Mouse (Mus musculus) heart, adult 9 months (tissue): ENCODE measurements at regions not wholly inside any gene's neighbourhood (a gene's known extent, or its start where the extent isn't known, plus 50 kb on each side); places are given as distances from the start of the nearest gene placed in this dataset.
A peak's percentile ranks its signal among the peaks of the same experiment; 100 is the strongest.

Experiments
- DNase-seq, 2 experiments: peaks; one replicate each; pipeline ENCODE4 v3.0.0; 2022; ENCODE audit warnings: low spot score in 2 of 2

- DNase-seq: no peak
These were observed 372.1 kb upstream of the Man1a start for GRCm38 (mm10) chr10:54448352-54449043.

DNA sequence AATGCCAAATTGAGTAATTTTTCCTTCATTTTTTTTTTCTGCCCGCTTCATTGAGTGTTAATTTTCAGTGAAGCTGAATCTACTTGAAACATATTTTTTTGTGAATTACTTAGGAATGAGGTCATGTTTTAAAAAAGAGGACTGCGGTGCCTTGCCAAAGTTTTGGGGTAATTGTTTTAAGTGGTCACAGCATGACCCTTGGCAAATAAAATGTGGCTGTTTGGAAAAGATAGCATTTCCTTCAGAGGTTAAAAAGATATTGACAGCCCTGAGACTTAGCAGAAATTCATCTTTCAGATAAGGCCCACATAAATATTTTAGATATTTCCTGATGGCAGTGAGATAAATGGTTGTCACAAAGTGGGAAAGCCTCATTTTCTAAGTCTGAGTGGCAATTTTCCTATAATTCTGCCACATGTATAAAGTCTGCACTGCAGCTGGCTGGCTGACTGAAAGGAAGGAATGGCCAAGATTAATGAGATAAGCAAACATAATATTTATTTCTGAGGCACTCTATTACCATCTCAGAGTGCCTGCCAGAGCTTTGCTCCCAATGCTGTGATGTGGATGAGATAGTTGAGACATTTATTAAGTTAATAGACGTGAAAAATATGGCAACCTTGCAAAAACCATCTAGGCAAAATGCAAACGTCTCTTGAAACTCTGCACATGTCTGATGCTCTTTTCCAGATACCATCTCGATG is 327.0 kb upstream of the Man1a start:
- DNase-seq: peak; percentile 3 to 21

DNA sequence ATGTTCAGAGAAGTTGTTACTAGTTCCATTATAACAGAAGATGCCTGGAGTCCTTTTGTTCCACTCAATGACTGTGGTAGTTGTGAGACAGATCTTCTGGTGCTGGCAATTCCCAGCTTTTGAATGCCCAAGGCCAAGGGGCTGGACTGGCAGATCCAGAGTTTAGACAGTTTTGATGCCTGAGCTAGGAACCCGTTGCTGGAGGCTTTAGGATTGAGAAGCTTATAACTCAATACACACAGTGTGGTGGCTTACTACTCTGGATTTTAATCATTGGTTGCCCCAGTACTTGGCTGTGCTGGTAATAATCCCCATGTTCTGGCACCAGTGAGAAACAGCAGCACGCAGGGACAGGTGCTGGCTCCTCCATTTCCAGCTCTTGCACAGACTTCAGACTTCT is 307.3 kb upstream of the Man1a start:
- DNase-seq: no peak

- DNase-seq: no peak
These were observed 305.1 kb upstream of the Man1a start for GRCm38 (mm10) chr10:54381530-54381929.

DNA sequence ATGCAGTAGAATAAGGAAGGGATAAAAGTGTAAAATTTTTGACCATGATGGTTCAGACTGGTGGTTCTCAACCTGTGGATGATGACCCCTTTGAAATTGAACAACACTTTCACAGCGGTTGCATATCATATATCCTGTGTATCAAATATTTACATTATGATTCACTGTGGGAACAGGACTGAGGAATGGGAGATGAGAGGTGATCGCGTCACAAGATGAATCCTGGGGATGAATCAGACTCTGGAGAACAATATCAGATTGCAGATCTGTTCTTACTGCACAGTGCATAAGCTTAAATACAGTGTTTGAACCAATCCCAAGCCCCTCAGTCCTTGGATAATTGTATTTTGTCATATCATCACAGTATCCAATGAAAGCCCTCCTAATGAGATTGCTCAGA is 292.7 kb upstream of the Man1a start:
- DNase-seq: no peak

GRCm38 (mm10) chr10:54365315-54365714 is 288.9 kb upstream of the Man1a start:
- no peak for DNase-seq

DNA sequence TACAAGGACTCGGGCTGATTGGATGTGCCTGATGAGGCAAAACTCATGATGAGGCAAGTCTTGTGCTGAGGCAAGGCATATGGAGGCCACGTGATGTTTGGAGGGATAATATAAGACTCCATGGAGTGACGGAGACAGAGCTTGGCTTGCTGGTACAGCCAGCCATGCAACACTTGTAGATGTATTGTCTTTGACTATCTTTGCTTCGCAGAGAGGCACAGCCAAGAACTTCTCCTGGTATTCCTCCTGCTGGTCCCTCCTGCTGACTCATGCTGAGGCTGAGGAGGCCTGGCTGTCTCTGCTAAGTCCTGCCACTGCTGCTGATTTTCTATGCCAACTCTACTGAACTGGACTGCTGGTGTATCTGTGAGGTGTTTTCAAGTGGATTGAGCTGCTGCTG is 260.8 kb upstream of the Man1a start:
- DNase-seq: no peak
